Mouse (Mus musculus): Measurements from ENCODE around the gene Tmem88b. TPM values are rescaled to one million over a fixed set of nuclear protein-coding genes. Genes with fewer than 3 reads are reported as not detected.

Tmem88b gene
- polyA plus RNA-seq (2021): 0.05 TPM

GRCm38 (mm10) chr4:155785819-155786218 is at the start of gene Tmem88b:
Gene Tmem88b, minus strand, starts transcription at chr4:155785874.
- in situ Hi-C loops (cut with MboI; ENCODE audit: low pct_unique_long_range_greater_than_20kb): no loop called here
- POLR2A ChIA-PET: no interaction called here
- no peak for TF ChIP-seq CTCF (IDR thresholded peaks at IDR 0.05)
- DNase-seq (ENCODE audit: low read depth, low spot score): no peak
- no peaks in the 10 kb centered on the region for H3K27me3 ChIP-seq
- ATAC-seq: no peak
- CTCF ChIA-PET: no interaction called here

GRCm38 (mm10) chr4:155833836-155834235 is 48.2 kb upstream of the Tmem88b start:
- TF ChIP-seq CTCF (IDR thresholded peaks at IDR 0.05): peak; percentile 80
- DNase-seq (ENCODE audit: low read depth, low spot score) (no peak), ATAC-seq (no peak)
- CTCF ChIA-PET: interaction anchor here (0.9 to 2.3 kb wide), 10 partner anchors 10 to 67 kb away, joined by 3 to 22 read pairs (median 4); partner anchors contain the start of gene Dvl1
- no peaks in the 10 kb centered on the region for H3K27me3 ChIP-seq
- POLR2A ChIA-PET: interaction anchor here (1.1 to 1.3 kb wide), 2 partner anchors 15 to 22 kb away, joined by 3 to 6 read pairs; no protein-coding TSS in a partner anchor
- in situ Hi-C loops (cut with MboI; ENCODE audit: low pct_unique_long_range_greater_than_20kb): loop anchor here (5.0 kb wide), 2 partner anchors 33 to 58 kb away; partner anchors contain the start of genes Acap3, Cptp, Ints11 and Pusl1

- ATAC-seq (no peak), DNase-seq (ENCODE audit: low read depth, low spot score) (no peak)
- TF ChIP-seq CTCF (IDR thresholded peaks at IDR 0.05): no peak
- in situ Hi-C loops (cut with MboI; ENCODE audit: low pct_unique_long_range_greater_than_20kb): loop anchor here (5.0 kb wide), 2 partner anchors 34 to 59 kb away; partner anchors contain the start of genes Acap3, Cptp, Ints11 and Pusl1
- ChIA-PET POLR2A (interaction anchor here (1.1 to 1.9 kb wide), 3 partner anchors 16 to 30 kb away, joined by 3 to 6 read pairs (median 4); partner anchors contain the start of gene Tas1r3), CTCF (interaction anchor here (0.9 to 2.3 kb wide), 8 partner anchors 9 to 66 kb away, joined by 3 to 22 read pairs (median 6); partner anchors contain the start of gene Dvl1)
- H3K27me3 ChIP-seq: no peaks in the 10 kb centered on the region
These were observed 47.6 kb upstream of the Tmem88b start for GRCm38 (mm10) chr4:155833234-155833633.

- in situ Hi-C loops (cut with MboI; ENCODE audit: low pct_unique_long_range_greater_than_20kb): loop anchor here (5.0 kb wide), 2 partner anchors 35 to 60 kb away; partner anchors contain the start of genes Acap3, Cptp, Ints11 and Pusl1
- ATAC-seq: no peak
- POLR2A ChIA-PET: interaction anchor here (1.3 to 1.9 kb wide), 2 partner anchors 31 to 37 kb away, joined by 4 read pairs; partner anchors contain the start of genes Cptp, Ints11 and Tas1r3
These were observed 46.6 kb upstream of the Tmem88b start for GRCm38 (mm10) chr4:155832321-155832720.

GRCm38 (mm10) chr4:155831831-155832230 is 46.2 kb upstream of the Tmem88b start:
- in situ Hi-C loops (cut with MboI; ENCODE audit: low pct_unique_long_range_greater_than_20kb): loop anchor here (5.0 kb wide), 2 partner anchors 35 to 60 kb away; partner anchors contain the start of genes Acap3, Cptp, Ints11 and Pusl1
- DNase-seq (ENCODE audit: low read depth, low spot score) (no peak), ATAC-seq (no peak)
- no peak for TF ChIP-seq CTCF (IDR thresholded peaks at IDR 0.05)
- no peaks in the 10 kb centered on the region for H3K27me3 ChIP-seq
- ChIA-PET POLR2A (interaction anchor here (1.3 to 1.9 kb wide), 2 partner anchors 32 to 38 kb away, joined by 4 read pairs; partner anchors contain the start of genes Cptp, Ints11 and Tas1r3), CTCF (interaction anchor here (0.7 to 1.3 kb wide), 3 partner anchors 15 to 37 kb away, joined by 3 read pairs; partner anchors contain the start of genes Cptp and Dvl1)

More at GRCm38 (mm10) chr4:155832321-155832720, 46.6 kb upstream of the Tmem88b start:
- DNase-seq (ENCODE audit: low read depth, low spot score): no peak
- CTCF ChIA-PET: interaction anchor here (1.3 kb wide), 1 partner anchor 14 kb away, joined by 3 read pairs; the partner anchor contains the start of gene Dvl1
- TF ChIP-seq CTCF (IDR thresholded peaks at IDR 0.05): no peak
- H3K27me3 ChIP-seq: no peaks in the 10 kb centered on the region

GRCm38 (mm10) chr4:155831205-155831766 is 45.6 kb upstream of the Tmem88b start, which contains the start of gene Aurkaip1:
Gene Aurkaip1, plus strand, starts transcription at chr4:155831272.
- ChIA-PET CTCF (interaction anchor here (0.7 to 1.3 kb wide), 3 partner anchors 15 to 38 kb away, joined by 3 read pairs; partner anchors contain the start of genes Cptp and Dvl1), POLR2A (interaction anchor here (1.3 to 1.9 kb wide), 2 partner anchors 32 to 38 kb away, joined by 4 read pairs; partner anchors contain the start of genes Cptp, Ints11 and Tas1r3)
- TF ChIP-seq CTCF (IDR thresholded peaks at IDR 0.05): peak; percentile 60
- ATAC-seq (peak; percentile 93), DNase-seq (ENCODE audit: low read depth, low spot score) (peak; percentile 78)
- no peaks in the 10 kb centered on the region for H3K27me3 ChIP-seq
- in situ Hi-C loops (cut with MboI; ENCODE audit: low pct_unique_long_range_greater_than_20kb): loop anchor here (5.0 kb wide), 2 partner anchors 36 to 61 kb away; partner anchors contain the start of genes Acap3, Cptp, Ints11 and Pusl1

- CTCF ChIA-PET: no interaction called here
- DNase-seq (ENCODE audit: low read depth, low spot score) (no peak), ATAC-seq (no peak)
- in situ Hi-C loops (cut with MboI; ENCODE audit: low pct_unique_long_range_greater_than_20kb): loop anchor here (5.0 kb wide), 2 partner anchors 37 to 62 kb away; partner anchors contain the start of genes Acap3, Cptp, Ints11 and Pusl1
- no peak for TF ChIP-seq CTCF (IDR thresholded peaks at IDR 0.05)
- H3K27me3 ChIP-seq: no peaks in the 10 kb centered on the region
- POLR2A ChIA-PET: no interaction called here
These were observed 44.9 kb upstream of the Tmem88b start for GRCm38 (mm10) chr4:155830596-155830995.

- TF ChIP-seq CTCF (IDR thresholded peaks at IDR 0.05): no peak
- H3K27me3 ChIP-seq: no peaks in the 10 kb centered on the region
- CTCF ChIA-PET: no interaction called here
- POLR2A ChIA-PET: no interaction called here
- in situ Hi-C loops (cut with MboI; ENCODE audit: low pct_unique_long_range_greater_than_20kb): loop anchor here (5.0 kb wide), 2 partner anchors 37 to 62 kb away; partner anchors contain the start of genes Acap3, Cptp, Ints11 and Pusl1
- DNase-seq (ENCODE audit: low read depth, low spot score): no peak
- no peak for ATAC-seq
These were observed 44.2 kb upstream of the Tmem88b start for GRCm38 (mm10) chr4:155829866-155830265.

GRCm38 (mm10) chr4:155823443-155823842 is 37.8 kb upstream of the Tmem88b start:
- ChIA-PET CTCF (interaction anchor here (1.0 to 1.5 kb wide), 2 partner anchors 10 to 11 kb away, joined by 4 to 7 read pairs; no protein-coding TSS in a partner anchor), POLR2A (no interaction called here)
- ATAC-seq (no peak), DNase-seq (ENCODE audit: low read depth, low spot score) (no peak)
- no peaks in the 10 kb centered on the region for H3K27me3 ChIP-seq
- in situ Hi-C loops (cut with MboI; ENCODE audit: low pct_unique_long_range_greater_than_20kb): no loop called here
- TF ChIP-seq CTCF (IDR thresholded peaks at IDR 0.05): no peak

- TF ChIP-seq CTCF (IDR thresholded peaks at IDR 0.05): no peak
- no peak for ATAC-seq
- no peak for DNase-seq (ENCODE audit: low read depth, low spot score)
- ChIA-PET POLR2A (no interaction called here), CTCF (interaction anchor here (1.2 kb wide), 1 partner anchor 9 kb away, joined by 3 read pairs; the partner anchor contains the start of gene Ccnl2)
- no peaks in the 10 kb centered on the region for H3K27me3 ChIP-seq
- in situ Hi-C loops (cut with MboI; ENCODE audit: low pct_unique_long_range_greater_than_20kb): no loop called here
These were observed 35.4 kb upstream of the Tmem88b start for GRCm38 (mm10) chr4:155821025-155821424.
